Mouse (Mus musculus) heart, adult 2 months (tissue): ENCODE data around the gene Ubtd2. TPM values are rescaled to one million over a fixed set of nuclear protein-coding genes. Genes with fewer than 3 reads are reported as not detected.

Experiments used
- DNase-seq, 2 experiments: peaks; one replicate each; pipeline ENCODE4 v3.0.0; 2021
- H3K27ac ChIP-seq: fragments of 200-600 bp; 2 replicates; pipeline ENCODE4 v1.8.1; 2022
- H3K27me3 ChIP-seq: fragments of 200-500 bp; 2 replicates; pipeline ENCODE4 v1.6.1; 2012; ENCODE audit warnings: mild to moderate bottlenecking, low read length, inconsistent platforms, mixed read lengths; ENCODE audit not compliant: control insufficient read depth, insufficient read depth
- H3K36me3 ChIP-seq: fragments of 200-500 bp; 2 replicates; pipeline ENCODE4 v1.6.1; 2012; ENCODE audit warnings: low read length, inconsistent platforms; ENCODE audit not compliant: control insufficient read depth, insufficient read depth
- H3K4me1 ChIP-seq: fragments of 200-500 bp; 2 replicates; pipeline ENCODE4 v1.6.1; 2011; ENCODE audit warnings: low read length; ENCODE audit not compliant: control insufficient read depth, insufficient read depth
- H3K4me3 ChIP-seq: fragments of 200-600 bp; 2 replicates; pipeline ENCODE4 v1.8.1; 2022
- H3K79me2 ChIP-seq: fragments of 200-500 bp; replicated peaks from 2 replicates; pipeline ENCODE4 v1.6.1; 2012; ENCODE audit warnings: mild to moderate bottlenecking, inconsistent platforms, low read length, moderate library complexity, mixed read lengths; ENCODE audit not compliant: control insufficient read depth, insufficient read depth
- H3K9ac ChIP-seq: fragments of 200-500 bp; 2 replicates; pipeline ENCODE4 v1.6.1; 2012; ENCODE audit warnings: low read depth, mild to moderate bottlenecking, control low read depth, inconsistent platforms, low read length, mixed read lengths
- CTCF ChIP-seq: fragments of 200-600 bp; IDR thresholded peaks from 2 replicates; pipeline ENCODE4 v1.8.1; 2022; ENCODE audit warnings: antibody characterized with exemption, mild to moderate bottlenecking, moderate library complexity
- EP300 ChIP-seq: fragments of 200-500 bp; IDR thresholded peaks from 2 replicates; pipeline ENCODE4 v1.6.1; 2011; ENCODE audit warnings: low read depth, low read length, control low read depth; ENCODE audit not compliant: insufficient read depth
- POLR2A ChIP-seq: fragments of 200-500 bp; IDR thresholded peaks from 2 replicates; pipeline ENCODE4 v1.6.1; 2011; ENCODE audit warnings: mild to moderate bottlenecking, low read depth, low read length, control low read depth; ENCODE audit not compliant: insufficient read depth
- WGBS: fragments of 180-500 bp; shearing (Covaris S2); methylation state at CpG from one replicate; pipeline ENCODE4 v1.1.7; 2018; 5-methylcytosine and 5-hydroxymethylcytosine counted together
- intact Hi-C: fragments of 180-260 bp; cut with DNase I; formaldehyde crosslinking; loops from one replicate; pipeline ENCODE4 v1.15.1; 2025
- polyA plus RNA-seq: library from polyadenylated mRNA; depleted of rRNA; stranded (reverse); fragments of >200 nt; gene quantifications from 2 replicates; pipeline ENCODE4 v1.2.3, GENCODE M21; 2012
- total RNA-seq, 2 experiments: library from RNA; stranded (reverse); gene quantifications; 2 replicates each; pipeline ENCODE4 v1.2.3; 2021

The Ubtd2 gene
- total and polyA plus RNA-seq, 3 experiments: 4.2 to 5.1 (median 4.5) TPM

GRCm38 (mm10) chr11:32516916-32517712 is 61.9 kb downstream of the Ubtd2 start:
- TF ChIP-seq CTCF (no peak), POLR2A (no peak), EP300 (no peak)
- Histone ChIP-seq H3K36me3 (peaks cover 3% of the 10 kb centered on the region; the same call in 1 of the 2 replicates), H3K79me2 (no peaks in the 10 kb centered on the region), H3K9ac (no peak overlapping the region), H3K4me3 (no peak overlapping the region), H3K4me1 (no peaks in the 10 kb centered on the region; the same call in none of the 2 replicates), H3K27me3 (no peaks in the 10 kb centered on the region), H3K27ac (no peak overlapping the region)
- DNase-seq: no peak
- intact Hi-C loops: no loop called here
- 64% methylated on average over 8 of the region's 8 CpGs for WGBS

- H3K27me3 ChIP-seq: no peaks in the 10 kb centered on the region
- no peaks in the 10 kb centered on the region for H3K79me2 ChIP-seq
- peaks cover 3% of the 10 kb centered on the region; the same call in 1 of the 2 replicates for H3K36me3 ChIP-seq
- H3K27ac ChIP-seq: no peak overlapping the region
- no peak for TF ChIP-seq EP300
- peak; percentile 34 for TF ChIP-seq CTCF
- no peak overlapping the region for H3K9ac ChIP-seq
- H3K4me1 ChIP-seq: no peaks in the 10 kb centered on the region; the same call in none of the 2 replicates
- intact Hi-C loops: no loop called here
- DNase-seq: peak in 1 of 2 experiments; percentile 20
- 75% methylated on average over 4 of the region's 4 CpGs for WGBS
- H3K4me3 ChIP-seq: no peak overlapping the region
Observed at GRCm38 (mm10) chr11:32518770-32519169, 63.6 kb downstream of the Ubtd2 start.

GRCm38 (mm10) chr11:32519354-32519753 is 64.2 kb downstream of the Ubtd2 start:
- peaks cover 3% of the 10 kb centered on the region; the same call in 1 of the 2 replicates for H3K36me3 ChIP-seq
- H3K9ac ChIP-seq: no peak overlapping the region
- intact Hi-C loops: no loop called here
- WGBS: 77% methylated on average over 1 of the region's 1 CpGs
- no peak for DNase-seq
- H3K27me3 ChIP-seq: no peaks in the 10 kb centered on the region
- no peaks in the 10 kb centered on the region for H3K79me2 ChIP-seq
- no peak for TF ChIP-seq EP300
- no peak for TF ChIP-seq CTCF
- TF ChIP-seq POLR2A: no peak
- no peak overlapping the region for H3K27ac ChIP-seq
- H3K4me1 ChIP-seq: no peaks in the 10 kb centered on the region; the same call in none of the 2 replicates
- no peak overlapping the region for H3K4me3 ChIP-seq

GRCm38 (mm10) chr11:32521246-32521645 is 66.1 kb downstream of the Ubtd2 start:
- no peak overlapping the region for H3K4me3 ChIP-seq
- no peak for DNase-seq
- TF ChIP-seq POLR2A (no peak), CTCF (no peak), EP300 (no peak)
- H3K36me3 ChIP-seq: peaks cover 3% of the 10 kb centered on the region; the same call in 1 of the 2 replicates
- no peaks in the 10 kb centered on the region for H3K27me3 ChIP-seq
- no peak overlapping the region for H3K27ac ChIP-seq
- peaks cover 2% of the 10 kb centered on the region for H3K4me1 ChIP-seq
- 98% methylated on average over 2 of the region's 2 CpGs for WGBS
- no peak overlapping the region for H3K9ac ChIP-seq
- intact Hi-C loops: no loop called here
- no peaks in the 10 kb centered on the region for H3K79me2 ChIP-seq

- WGBS: 77% methylated on average over 11 of the region's 11 CpGs
- Histone ChIP-seq H3K27me3 (no peaks in the 10 kb centered on the region), H3K4me3 (no peak overlapping the region), H3K4me1 (peaks cover 2% of the 10 kb centered on the region), H3K36me3 (no peaks in the 10 kb centered on the region), H3K79me2 (no peaks in the 10 kb centered on the region), H3K27ac (no peak overlapping the region), H3K9ac (no peak overlapping the region)
- DNase-seq: peak in 1 of 2 experiments; percentile 10
- TF ChIP-seq EP300 (no peak), CTCF (no peak), POLR2A (no peak)
- intact Hi-C loops: no loop called here
Observed at GRCm38 (mm10) chr11:32524122-32524920, 69.2 kb downstream of the Ubtd2 start.
